Mouse (Mus musculus): ENCODE measurements around the gene Tcl1b5. TPM values are rescaled to one million over a fixed set of nuclear protein-coding genes. Genes with fewer than 3 reads are reported as not detected.

Gene Tcl1b5
- polyA plus RNA-seq, 1 experiment from 2014 or later = not detected

GRCm38 (mm10) chr12:105224621-105225320 is 48.6 kb downstream of the Tcl1b5 start:
- Histone ChIP-seq H3K36me3 (no peaks in the 10 kb centered on the region), H3K9me3 (no peaks in the 10 kb centered on the region), H3K4me3 (no peak overlapping the region), H3K27ac (no peak overlapping the region), H3K4me1 (replicated peaks) (peaks cover 12% of the 10 kb centered on the region), H3K27me3 (ENCODE audit: insufficient read depth, poor library complexity, severe bottlenecking) (no peaks in the 10 kb centered on the region)
- WGBS = 46% methylated on average over 16 of the region's 16 CpGs
- DNase-seq (ENCODE audit: low spot score) = no peak

Other genes with a start within 250 kb of the Tcl1b5 start
- gene Syne3, start 166.5 kb upstream of the Tcl1b5 start, polyA plus RNA-seq (2016; fragmentation: Nextera tagmentation; extraction: Ambion mirVana) = 0.09 and 0.15 TPM in 2 replicates
- gene Glrx5, start 143.7 kb upstream of the Tcl1b5 start, polyA plus RNA-seq (2016; fragmentation: Nextera tagmentation; extraction: Ambion mirVana) = 230 and 235 TPM in 2 replicates
- gene Tcl1b2, start 30.3 kb upstream of the Tcl1b5 start, polyA plus RNA-seq (2016; fragmentation: Nextera tagmentation; extraction: Ambion mirVana) = not detected in 2 replicates
- not detected in 2 replicates for gene Tcl1b1, start 16.7 kb upstream of the Tcl1b5 start, polyA plus RNA-seq (2016; fragmentation: Nextera tagmentation; extraction: Ambion mirVana)
- gene Tcl1b3, start 14.7 kb downstream of the Tcl1b5 start, polyA plus RNA-seq (2016; fragmentation: Nextera tagmentation; extraction: Ambion mirVana) = not detected in 2 replicates
- gene Tcl1b4, start 25.6 kb downstream of the Tcl1b5 start, polyA plus RNA-seq (2016; fragmentation: Nextera tagmentation; extraction: Ambion mirVana) = not detected in 2 replicates
- gene Tcl1, start 46.4 kb downstream of the Tcl1b5 start, polyA plus RNA-seq (2016; fragmentation: Nextera tagmentation; extraction: Ambion mirVana) = not detected in 2 replicates
- 0.31 and 0.67 TPM in 2 replicates for gene Tunar, start 157.5 kb downstream of the Tcl1b5 start, polyA plus RNA-seq (2016; fragmentation: Nextera tagmentation; extraction: Ambion mirVana)